Mouse (Mus musculus) bone marrow macrophage, adult 2 months (primary cell): ENCODE measurements around the gene Cdt1.

Experiments
- CTCF ChIP-seq: IDR thresholded peaks from 2 replicates; pipeline ENCODE4 v1.5.1; 2012; ENCODE audit warnings: low read depth, mild to moderate bottlenecking, low read length, moderate library complexity
- POLR2A ChIP-seq: IDR thresholded peaks from 2 replicates; pipeline ENCODE4 v1.6.1; 2012; ENCODE audit warnings: mild to moderate bottlenecking, low read depth, low read length, borderline replicate concordance

GRCm38 (mm10) chr8:122579196-122579595 is 11.4 kb downstream of the Cdt1 start:
- TF ChIP-seq CTCF (no peak), POLR2A (no peak)
